Mouse (Mus musculus) megakaryocyte progenitor cell, adult 5-6 weeks (primary cell): ENCODE results near the gene Gm10295. TPM values are rescaled to one million over a fixed set of nuclear protein-coding genes. Genes with fewer than 3 reads are reported as not detected.

Experiments used
- ATAC-seq: replicated peaks from 2 replicates; pipeline ENCODE4 v1.8.0; 2016; ENCODE audit warnings: mild to moderate bottlenecking, moderate TSS enrichment, inconsistent platforms; ENCODE audit not compliant: poor library complexity
- total RNA-seq, 2 experiments: library from RNA; stranded (forward) in 1 of 2; stranded (reverse) in 1 of 2; fragments of 157-497, 149-512 nt in 1 of 2; fragments of 200-1000 nt in 1 of 2; gene quantifications; 2 replicates each; pipeline versions ENCODE4 v1.2.3 to v1.2.4; 2015 to 2017

Gm10295 gene
- total RNA-seq (2015) = not detected in 2 replicates
- total RNA-seq (2017) = not detected in 2 replicates

GRCm38 (mm10) chr7:71351364-71351763, at the start of gene Gm10295:
Gm10295 (minus strand) TSS chr7:71351485.
- ATAC-seq = no peak

GRCm38 (mm10) chr7:71401032-71401431, 49.7 kb upstream of the Gm10295 start:
- no peak for ATAC-seq

- no peak for ATAC-seq
Observed at GRCm38 (mm10) chr7:71399891-71400632, 48.8 kb upstream of the Gm10295 start.

GRCm38 (mm10) chr7:71398959-71399756, 47.9 kb upstream of the Gm10295 start:
- no peak for ATAC-seq

- no peak for ATAC-seq
Observed at GRCm38 (mm10) chr7:71398389-71398788, 47.1 kb upstream of the Gm10295 start.

- ATAC-seq = no peak
Observed at GRCm38 (mm10) chr7:71392795-71393341, 41.6 kb upstream of the Gm10295 start.

- ATAC-seq = no peak
Observed at GRCm38 (mm10) chr7:71391333-71391732, 40.0 kb upstream of the Gm10295 start.

GRCm38 (mm10) chr7:71390291-71390690, 39.0 kb upstream of the Gm10295 start:
- no peak for ATAC-seq

- ATAC-seq = peak; percentile 94
Observed at GRCm38 (mm10) chr7:71386050-71386449, 34.8 kb upstream of the Gm10295 start.

GRCm38 (mm10) chr7:71384921-71385320, 33.6 kb upstream of the Gm10295 start:
- ATAC-seq = no peak

- ATAC-seq = no peak
Observed at GRCm38 (mm10) chr7:71383341-71384130, 32.3 kb upstream of the Gm10295 start.

GRCm38 (mm10) chr7:71379826-71380825, 28.8 kb upstream of the Gm10295 start:
- no peak for ATAC-seq

GRCm38 (mm10) chr7:71378812-71379760, 27.8 kb upstream of the Gm10295 start:
- peak; percentile 96 for ATAC-seq

- no peak for ATAC-seq
Observed at GRCm38 (mm10) chr7:71377983-71378382, 26.7 kb upstream of the Gm10295 start.

- no peak for ATAC-seq
Observed at GRCm38 (mm10) chr7:71374059-71374458, 22.8 kb upstream of the Gm10295 start.

GRCm38 (mm10) chr7:71371916-71372315, 20.6 kb upstream of the Gm10295 start:
- no peak for ATAC-seq

- ATAC-seq = no peak
Observed at GRCm38 (mm10) chr7:71370746-71371145, 19.5 kb upstream of the Gm10295 start.

GRCm38 (mm10) chr7:71370128-71370527, 18.8 kb upstream of the Gm10295 start:
- ATAC-seq = no peak
